Mouse (Mus musculus): ENCODE measurements at regions not wholly inside any gene's neighbourhood (a gene's known extent, or its start where the extent isn't known, plus 50 kb on each side); places are given as distances from the start of the nearest gene placed in this dataset.
A peak's percentile ranks its signal among the peaks of the same experiment; 100 is the strongest.

DNA sequence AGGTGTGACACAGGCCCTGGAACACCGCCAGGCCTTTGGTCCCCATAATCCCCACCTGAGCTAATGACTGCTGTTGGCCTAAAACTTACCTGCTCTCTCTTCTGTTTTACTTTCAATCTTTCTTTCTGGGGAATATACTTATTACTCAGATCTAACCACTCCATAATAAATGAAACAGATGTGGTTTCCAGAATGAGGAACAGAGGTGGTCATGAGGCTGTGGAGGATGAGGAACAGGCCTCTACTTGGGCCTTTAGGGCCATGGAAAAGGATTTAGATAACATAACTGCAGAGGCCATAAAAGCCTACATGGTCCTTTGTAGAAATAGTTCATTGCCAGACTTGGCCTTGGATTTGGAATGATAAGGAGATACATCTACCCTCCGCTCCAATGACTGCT lies 74.1 kb downstream of the B3gnt5 start:
- Histone ChIP-seq H3K4me3 (replicated peaks) (no peak overlapping the region), H3K9ac (replicated peaks) (no peak overlapping the region), H3K9me3 (no peaks in the 10 kb centered on the region), H3K36me3 (no peaks in the 10 kb centered on the region), H3K27me3 (no peaks in the 10 kb centered on the region), H3K4me1 (replicated peaks) (no peaks in the 10 kb centered on the region), H3K27ac (no peak overlapping the region), H3K4me2 (replicated peaks) (no peak overlapping the region)
- WGBS: 96% methylated on average over 2 of the region's 2 CpGs
- no peak for ATAC-seq

GRCm38 (mm10) chr16:19834750-19835149 lies 74.7 kb downstream of the B3gnt5 start:
- no peak overlapping the region for H3K4me2 ChIP-seq (replicated peaks)
- H3K36me3 ChIP-seq: no peaks in the 10 kb centered on the region
- no peak overlapping the region for H3K9ac ChIP-seq (replicated peaks)
- WGBS: 93% methylated on average over 2 of the region's 2 CpGs
- H3K9me3 ChIP-seq: no peaks in the 10 kb centered on the region
- H3K4me3 ChIP-seq (replicated peaks): no peak overlapping the region
- no peaks in the 10 kb centered on the region for H3K27me3 ChIP-seq
- H3K27ac ChIP-seq: no peak overlapping the region
- ATAC-seq: no peak
- H3K4me1 ChIP-seq (replicated peaks): no peaks in the 10 kb centered on the region

- 43% methylated on average over 1 of the region's 1 CpGs for WGBS
These were observed 79.8 kb downstream of the B3gnt5 start for GRCm38 (mm10) chr16:19839831-19840230.

DNA sequence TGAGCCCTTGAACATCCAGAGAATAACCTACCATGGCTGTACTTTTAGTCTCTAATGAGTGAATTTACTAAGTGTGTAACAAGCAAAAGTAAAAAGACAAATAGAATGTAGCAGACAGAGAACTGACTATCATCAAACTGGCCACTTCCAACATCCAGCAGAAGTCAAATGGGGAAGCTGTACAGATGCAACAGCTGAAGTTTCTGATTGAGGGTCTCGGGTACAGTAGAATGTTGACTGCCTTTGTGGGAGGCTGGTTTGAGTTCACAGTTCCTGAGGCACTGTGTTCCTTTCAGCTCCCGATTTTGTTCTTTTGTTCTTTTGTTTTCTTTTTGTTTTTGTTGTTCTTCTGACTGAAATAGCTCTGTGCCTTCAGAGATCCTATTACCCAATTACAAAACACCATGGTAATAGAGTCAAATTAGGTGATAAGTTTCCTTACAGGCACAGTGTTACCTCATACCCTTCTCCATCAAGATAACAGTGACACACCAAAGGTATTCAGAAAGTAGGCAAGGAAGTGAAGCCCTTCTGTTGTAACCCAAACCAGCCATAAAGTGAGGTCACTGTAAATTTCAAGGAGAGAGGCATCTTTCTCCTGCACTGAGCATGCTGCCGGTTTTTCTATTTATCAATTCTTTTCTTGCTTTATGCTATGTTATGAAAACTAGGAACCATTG lies 82.5 kb downstream of the B3gnt5 start:
- no peak overlapping the region for H3K9ac ChIP-seq (replicated peaks)
- no peaks in the 10 kb centered on the region for H3K27me3 ChIP-seq
- H3K4me1 ChIP-seq (replicated peaks): no peaks in the 10 kb centered on the region
- H3K4me3 ChIP-seq (replicated peaks): no peak overlapping the region
- 56% methylated on average over 3 of the region's 3 CpGs for WGBS
- no peak overlapping the region for H3K4me2 ChIP-seq (replicated peaks)
- H3K27ac ChIP-seq: no peak overlapping the region
- ATAC-seq: no peak
- no peaks in the 10 kb centered on the region for H3K9me3 ChIP-seq
- H3K36me3 ChIP-seq: no peaks in the 10 kb centered on the region

More at GRCm38 (mm10) chr16:19839831-19840230, 79.8 kb downstream of the B3gnt5 start:
- H3K9me3 ChIP-seq: no peaks in the 10 kb centered on the region
- H3K4me1 ChIP-seq (replicated peaks): no peaks in the 10 kb centered on the region
- H3K27me3 ChIP-seq: no peaks in the 10 kb centered on the region
- no peak overlapping the region for H3K9ac ChIP-seq (replicated peaks)
- H3K4me2 ChIP-seq (replicated peaks): no peak overlapping the region
- ATAC-seq: no peak
- no peaks in the 10 kb centered on the region for H3K36me3 ChIP-seq
- H3K4me3 ChIP-seq (replicated peaks): no peak overlapping the region
- H3K27ac ChIP-seq: no peak overlapping the region

DNA sequence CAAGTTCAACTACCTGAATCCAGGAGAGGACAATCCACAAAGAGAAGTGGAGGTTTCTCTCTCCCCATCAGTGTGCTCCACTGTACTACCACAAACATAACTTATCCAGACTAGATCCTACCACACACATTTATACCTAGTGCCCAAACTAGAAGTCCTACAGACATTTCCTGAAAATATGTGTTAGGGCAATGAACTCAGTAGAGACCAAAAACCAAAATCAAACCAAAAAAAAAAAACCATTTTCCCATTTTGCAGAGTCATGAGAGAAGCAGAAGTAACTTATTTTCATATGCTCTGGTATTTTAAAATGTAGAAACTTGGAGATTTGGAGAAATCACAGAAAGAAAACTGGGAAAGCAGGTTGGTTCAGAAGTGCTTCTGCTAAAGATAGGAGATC lies 83.7 kb downstream of the B3gnt5 start:
- Histone ChIP-seq H3K9me3 (no peaks in the 10 kb centered on the region), H3K4me1 (replicated peaks) (no peaks in the 10 kb centered on the region), H3K27ac (no peak overlapping the region), H3K36me3 (no peaks in the 10 kb centered on the region), H3K27me3 (no peaks in the 10 kb centered on the region), H3K4me2 (replicated peaks) (no peak overlapping the region), H3K9ac (replicated peaks) (no peak overlapping the region), H3K4me3 (replicated peaks) (no peak overlapping the region)
- no peak for ATAC-seq

DNA sequence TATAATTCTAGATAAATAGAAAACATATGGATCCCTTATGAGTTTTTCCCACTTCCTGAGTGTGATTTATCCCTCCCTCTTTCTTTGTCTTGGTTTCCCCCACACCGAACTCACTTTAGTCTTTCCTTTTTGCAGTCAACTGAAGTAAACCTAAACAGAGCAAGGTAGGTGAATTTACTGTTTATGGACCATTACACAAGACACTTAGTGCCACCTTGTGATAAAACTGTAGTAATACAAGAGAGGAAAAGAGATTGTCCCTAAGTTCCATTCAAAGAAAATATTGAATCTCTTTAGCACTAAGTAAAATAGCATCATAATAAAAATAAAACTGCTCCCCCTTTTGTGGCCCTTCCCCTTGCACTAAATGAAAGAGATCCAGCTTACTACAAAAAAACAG lies 88.4 kb downstream of the B3gnt5 start:
- no peaks in the 10 kb centered on the region for H3K9me3 ChIP-seq
- no peaks in the 10 kb centered on the region for H3K36me3 ChIP-seq
- no peaks in the 10 kb centered on the region for H3K4me1 ChIP-seq (replicated peaks)
- ATAC-seq: no peak
- WGBS: 55% methylated on average over 1 of the region's 1 CpGs
- H3K9ac ChIP-seq (replicated peaks): no peak overlapping the region
- H3K4me3 ChIP-seq (replicated peaks): no peak overlapping the region
- H3K27ac ChIP-seq: no peak overlapping the region
- H3K4me2 ChIP-seq (replicated peaks): no peak overlapping the region
- no peaks in the 10 kb centered on the region for H3K27me3 ChIP-seq

GRCm38 (mm10) chr16:19865306-19865705 lies 105.3 kb downstream of the B3gnt5 start:
- Histone ChIP-seq H3K9ac (replicated peaks) (no peak overlapping the region), H3K4me1 (replicated peaks) (no peaks in the 10 kb centered on the region), H3K4me3 (replicated peaks) (no peak overlapping the region), H3K27me3 (no peaks in the 10 kb centered on the region), H3K9me3 (no peaks in the 10 kb centered on the region), H3K27ac (no peak overlapping the region), H3K4me2 (replicated peaks) (no peak overlapping the region), H3K36me3 (no peaks in the 10 kb centered on the region)
- 76% methylated on average over 5 of the region's 5 CpGs for whole genome bisulfite sequencing
- no peak for ATAC-seq

DNA sequence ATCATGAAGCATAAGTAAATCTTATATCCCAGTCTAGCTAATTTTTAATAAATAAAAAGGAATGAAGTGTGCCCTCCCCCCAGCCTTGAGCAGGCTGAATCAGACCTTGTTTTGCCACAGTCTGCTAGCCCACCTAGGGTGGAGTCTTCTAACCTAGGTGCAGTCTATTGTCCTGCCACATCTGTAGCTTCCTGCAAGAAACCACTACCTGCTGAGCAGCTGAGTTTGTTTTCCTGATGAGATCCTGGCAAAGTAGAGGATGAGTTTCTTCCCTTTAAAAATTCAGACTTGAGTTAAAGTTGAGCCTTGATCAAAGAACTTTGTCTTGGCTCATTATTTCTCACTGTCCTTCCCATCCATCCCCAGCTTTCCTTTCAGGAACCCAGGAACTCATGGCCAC lies 105.9 kb downstream of the B3gnt5 start:
- H3K9me3 ChIP-seq: no peaks in the 10 kb centered on the region
- no peaks in the 10 kb centered on the region for H3K27me3 ChIP-seq
- no peak for ATAC-seq
- no peaks in the 10 kb centered on the region for H3K4me1 ChIP-seq (replicated peaks)
- no peak overlapping the region for H3K9ac ChIP-seq (replicated peaks)
- H3K4me3 ChIP-seq (replicated peaks): no peak overlapping the region
- no peak overlapping the region for H3K4me2 ChIP-seq (replicated peaks)
- no peaks in the 10 kb centered on the region for H3K36me3 ChIP-seq
- H3K27ac ChIP-seq: no peak overlapping the region

DNA sequence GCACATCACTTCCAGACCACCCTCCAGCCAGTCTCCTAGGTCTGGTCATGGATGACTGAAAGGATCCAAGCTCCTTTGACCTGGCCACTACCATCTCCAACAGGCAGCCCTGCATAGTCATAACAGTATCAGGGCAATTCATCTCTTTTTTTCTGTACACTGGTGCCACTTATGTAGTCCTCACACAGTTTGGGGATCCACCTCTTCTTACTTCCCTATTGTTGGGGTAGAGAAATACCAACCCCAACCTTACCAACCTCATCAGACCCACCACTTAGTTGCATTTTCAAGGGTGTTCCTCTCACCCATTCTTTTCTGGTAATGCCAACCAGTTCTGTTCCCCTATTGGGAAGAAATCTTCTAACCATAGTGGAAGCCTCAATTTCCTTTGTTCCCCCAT lies 109.4 kb downstream of the B3gnt5 start:
- Histone ChIP-seq H3K27me3 (no peaks in the 10 kb centered on the region), H3K9me3 (no peaks in the 10 kb centered on the region), H3K4me3 (replicated peaks) (no peak overlapping the region), H3K36me3 (no peaks in the 10 kb centered on the region), H3K4me2 (replicated peaks) (no peak overlapping the region), H3K27ac (no peak overlapping the region), H3K4me1 (replicated peaks) (no peaks in the 10 kb centered on the region), H3K9ac (replicated peaks) (no peak overlapping the region)
- no peak for ATAC-seq

DNA sequence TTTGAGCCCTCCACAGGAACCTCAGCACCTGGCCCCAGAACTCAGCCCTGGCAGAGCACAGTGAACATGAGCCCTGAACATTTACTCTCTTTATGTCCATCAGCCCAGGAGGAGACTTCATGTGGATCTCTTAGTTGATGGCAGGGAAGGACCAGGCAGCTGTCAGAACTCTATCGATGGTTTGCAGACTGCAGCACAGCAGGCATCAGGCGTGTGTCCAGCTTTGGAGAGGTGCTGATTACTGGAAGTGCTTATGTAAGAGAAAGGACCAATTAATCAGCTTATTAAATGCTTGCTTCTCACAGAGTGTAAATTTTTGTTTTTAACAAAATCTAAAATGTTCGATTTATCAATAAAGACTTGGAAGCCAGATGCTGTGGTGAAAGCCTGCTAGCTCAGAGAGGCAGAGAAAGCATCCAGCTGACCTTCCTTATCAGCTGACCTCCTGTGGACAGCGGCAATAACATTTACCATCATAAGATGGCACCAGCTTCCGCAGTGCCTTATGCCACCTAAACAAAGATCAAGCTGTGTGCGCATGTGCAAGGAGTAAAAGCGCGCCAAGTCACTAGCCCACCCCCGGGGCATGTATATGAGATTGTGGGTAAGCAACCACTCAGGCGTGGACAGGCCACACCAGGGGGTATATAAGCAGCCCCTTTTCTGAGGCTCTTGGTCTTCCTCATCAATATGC lies 105.8 kb downstream of the Klhl6 start:
- H3K27ac ChIP-seq: no peak overlapping the region
- ATAC-seq: no peak
- H3K27me3 ChIP-seq: no peaks in the 10 kb centered on the region
- no peak overlapping the region for H3K4me3 ChIP-seq (replicated peaks)
- H3K9me3 ChIP-seq: no peaks in the 10 kb centered on the region
- no peak overlapping the region for H3K4me2 ChIP-seq (replicated peaks)
- 60% methylated on average over 10 of the region's 10 CpGs for WGBS
- no peaks in the 10 kb centered on the region for H3K4me1 ChIP-seq (replicated peaks)
- no peaks in the 10 kb centered on the region for H3K36me3 ChIP-seq
- H3K9ac ChIP-seq (replicated peaks): no peak overlapping the region

DNA sequence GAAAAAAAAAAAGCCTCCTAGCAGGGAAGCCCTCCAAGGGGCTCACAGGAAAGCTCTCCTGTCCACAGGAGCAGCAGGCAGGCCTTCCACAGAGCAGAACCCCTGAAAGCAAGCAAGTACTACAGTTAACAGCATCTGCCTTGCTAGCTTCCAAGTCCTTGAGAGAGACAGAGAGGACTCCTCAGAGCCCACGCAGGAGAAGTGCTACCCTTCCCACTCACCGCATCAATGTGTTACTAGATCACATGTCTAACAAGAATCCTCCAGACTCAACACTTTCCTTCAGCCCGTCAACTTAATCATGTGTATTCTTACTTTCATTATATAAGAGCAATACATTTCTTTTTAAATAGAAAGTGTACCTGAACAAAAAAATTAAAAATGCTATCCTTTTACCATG lies 99.9 kb downstream of the Klhl6 start:
- 95% methylated on average over 3 of the region's 3 CpGs for WGBS

DNA sequence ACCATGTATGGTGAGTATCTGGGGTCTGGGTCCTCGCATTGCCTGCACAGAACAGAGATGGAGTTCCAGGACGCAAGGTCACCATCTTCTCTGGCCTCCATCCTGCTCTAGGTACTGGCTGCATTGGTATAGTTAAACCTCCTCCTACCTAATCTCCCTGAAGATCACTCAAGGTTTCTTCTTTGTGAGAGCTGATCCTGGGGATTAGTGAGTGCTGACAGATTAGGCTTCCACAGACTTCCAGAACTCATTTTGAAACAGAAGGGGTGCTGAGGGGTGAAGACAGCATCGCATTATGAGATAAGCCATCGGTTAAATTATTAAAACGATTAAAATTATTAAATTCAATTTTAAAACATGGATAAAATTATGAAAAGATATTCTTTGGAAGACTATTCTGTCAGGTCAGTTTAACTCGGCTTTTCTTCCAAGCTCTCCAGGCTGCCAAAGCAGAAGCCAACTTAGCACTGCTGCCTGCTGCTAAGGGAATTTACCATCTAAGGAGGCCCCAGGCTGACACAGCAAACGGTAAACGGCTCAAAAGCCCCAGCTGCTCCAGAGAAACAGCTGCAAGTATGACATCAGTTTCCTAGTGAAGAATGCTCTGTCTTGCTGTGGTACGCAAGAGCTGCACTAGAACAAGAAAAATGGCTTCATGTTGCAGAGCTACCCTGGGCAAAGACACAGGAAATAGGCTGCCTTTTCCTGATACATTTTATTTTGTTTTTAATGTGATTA lies 98.9 kb downstream of the Klhl6 start:
- H3K4me3 ChIP-seq (replicated peaks): no peak overlapping the region
- H3K27ac ChIP-seq: no peak overlapping the region
- H3K36me3 ChIP-seq: no peaks in the 10 kb centered on the region
- ATAC-seq: peak; percentile 68; the same call in 1 of the 2 replicates
- H3K9ac ChIP-seq (replicated peaks): no peak overlapping the region
- no peaks in the 10 kb centered on the region for H3K9me3 ChIP-seq
- no peaks in the 10 kb centered on the region for H3K27me3 ChIP-seq
- 47% methylated on average over 9 of the region's 9 CpGs for whole genome bisulfite sequencing
- peaks cover 8% of the 10 kb centered on the region; the same call in 1 of the 2 replicates for H3K4me1 ChIP-seq (replicated peaks)
- H3K4me2 ChIP-seq (replicated peaks): no peak overlapping the region

More for the DNA sequence above, 99.9 kb downstream of the Klhl6 start:
- ATAC-seq: no peak
- no peak overlapping the region for H3K9ac ChIP-seq (replicated peaks)
- H3K4me2 ChIP-seq (replicated peaks): no peak overlapping the region
- no peak overlapping the region for H3K4me3 ChIP-seq (replicated peaks)
- H3K9me3 ChIP-seq: no peaks in the 10 kb centered on the region
- H3K27me3 ChIP-seq: no peaks in the 10 kb centered on the region
- H3K4me1 ChIP-seq (replicated peaks): peaks cover 8% of the 10 kb centered on the region; the same call in 1 of the 2 replicates
- H3K27ac ChIP-seq: no peak overlapping the region
- H3K36me3 ChIP-seq: no peaks in the 10 kb centered on the region
